Mouse (Mus musculus): Measurements from ENCODE around the gene Tefm. TPM values are rescaled to one million over a fixed set of nuclear protein-coding genes. Genes with fewer than 3 reads are reported as not detected.

The Tefm gene
- polyA plus RNA-seq, 2 experiments from 2014 or later, result 25.7 to 28.8 TPM

DNA sequence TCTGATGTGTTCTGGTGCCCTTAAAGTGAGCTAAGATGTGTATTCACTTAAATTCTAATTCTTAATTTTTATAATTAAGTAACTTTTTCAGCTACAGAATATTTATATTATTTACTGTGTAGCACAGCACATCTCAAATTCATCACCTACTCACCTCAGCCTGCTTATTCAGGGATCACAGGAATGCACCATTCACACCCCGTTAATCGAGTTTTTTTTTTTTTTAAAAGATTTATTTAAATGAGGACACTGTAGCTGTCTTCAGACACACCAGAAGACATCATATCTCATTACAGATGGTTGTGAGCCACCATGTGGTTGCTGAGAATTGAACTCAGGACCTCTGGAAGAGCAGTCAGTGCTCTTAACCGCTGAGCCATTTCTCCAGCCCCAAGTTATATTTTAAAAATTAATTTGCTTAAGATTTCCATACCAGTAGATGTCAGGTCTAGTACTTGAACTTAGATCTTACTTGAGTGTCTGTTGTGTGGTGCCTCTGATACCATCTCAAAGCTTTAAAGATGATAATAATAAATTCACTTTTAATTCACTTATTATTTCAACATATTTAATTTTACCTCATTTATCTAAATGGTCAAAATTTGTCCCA is 51.3 kb downstream of the Tefm start:
- no peak for ATAC-seq

DNA sequence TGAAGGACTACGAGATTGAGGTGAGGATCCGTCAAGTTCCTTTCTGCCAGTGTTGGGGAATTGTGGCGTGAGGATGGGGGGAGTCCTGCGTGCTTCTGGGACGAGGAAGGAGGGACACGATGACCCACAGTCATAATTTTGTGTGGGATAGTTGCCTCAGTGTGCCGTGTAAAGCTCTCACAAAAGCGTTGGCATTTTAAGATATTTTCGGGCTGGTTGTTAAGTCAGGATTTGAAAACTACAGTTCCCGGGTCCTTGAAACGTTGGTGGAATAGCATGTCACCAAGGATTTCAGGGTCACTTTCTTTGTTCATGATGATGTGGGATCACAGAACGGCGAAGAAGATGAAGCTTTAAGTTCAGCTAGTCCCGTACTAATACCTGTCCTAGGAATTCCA is 52.2 kb downstream of the Tefm start:
- ATAC-seq, result no peak

DNA sequence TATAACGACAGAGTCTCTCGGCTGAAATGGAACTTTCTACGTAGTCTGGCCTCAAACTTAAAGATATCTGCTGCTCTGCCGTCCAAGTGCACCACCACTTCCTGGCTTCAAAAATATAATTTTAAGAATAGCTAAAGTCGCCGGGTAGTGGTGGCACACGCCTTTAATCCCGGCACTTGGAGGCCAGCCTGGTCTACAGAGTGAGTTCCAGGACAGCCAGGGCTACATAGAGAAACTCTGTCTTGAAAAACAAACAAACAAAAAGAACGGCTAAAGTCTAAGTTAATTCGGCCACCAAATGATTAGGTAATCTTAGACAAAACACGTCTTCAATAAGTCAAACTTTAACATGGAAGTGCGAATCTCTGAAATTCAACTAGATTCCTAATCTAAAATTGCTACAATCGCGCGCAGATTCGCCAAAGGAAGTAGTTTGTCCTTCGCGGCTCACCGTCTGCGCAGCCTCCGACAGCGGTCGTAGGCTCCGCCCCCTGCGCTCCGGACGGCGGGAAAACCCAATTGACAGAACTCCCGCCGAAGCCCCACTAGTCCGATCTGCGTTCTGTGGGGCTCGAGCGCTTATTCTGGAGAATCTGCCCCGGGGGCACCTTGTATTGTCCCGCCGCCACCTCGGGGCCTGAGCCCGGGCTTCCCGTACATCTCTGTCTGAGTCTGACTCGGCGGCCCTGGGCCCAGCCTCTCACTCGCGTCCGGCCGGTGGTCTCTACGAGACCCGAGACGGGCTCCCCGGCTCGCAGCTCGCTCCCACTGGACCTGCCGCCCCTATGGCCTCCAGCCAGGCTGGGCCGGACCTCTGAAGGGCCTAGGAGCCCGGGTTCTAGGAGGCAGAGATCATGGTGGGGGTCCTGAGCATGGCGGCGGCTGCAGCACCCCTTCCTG is 52.8 kb downstream of the Tefm start, which contains the start of gene Atad5:
Gene Atad5 (plus strand): TSS at position 484 of the 900 bp plus-strand sequence.
- peak; percentile 62 for ATAC-seq

DNA sequence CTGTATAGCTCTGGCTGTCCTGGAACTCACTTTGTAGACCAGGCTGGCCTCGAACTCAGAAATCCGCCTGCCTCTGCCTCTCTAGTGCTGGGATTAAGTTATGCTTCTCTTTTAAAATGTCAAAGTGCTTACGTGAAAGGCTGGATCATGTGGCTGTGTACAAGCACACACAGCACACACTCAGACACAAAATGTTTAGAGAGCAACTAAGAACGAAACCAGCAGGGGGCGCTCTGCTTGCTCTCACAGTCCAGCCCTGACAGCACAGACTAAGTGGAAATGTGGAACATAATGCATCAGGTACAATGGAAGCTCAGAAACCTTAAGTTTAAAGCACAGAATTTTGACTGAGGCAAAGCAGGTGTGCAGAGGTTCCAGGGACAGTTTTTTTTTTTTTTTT is 55.1 kb downstream of the Tefm start:
- ATAC-seq, result peak; percentile 74

Other genes with a start within 250 kb of the Tefm start
- gene Utp6, start 179.8 kb downstream of the Tefm start, polyA plus RNA-seq (2017; shearing (Covaris generic)), result 10 to 100 TPM; 37.9 to 38.9 TPM
- 10 to 100 TPM; 31.1 to 45.8 TPM for gene Suz12, start 149.1 kb downstream of the Tefm start, polyA plus RNA-seq (2017; shearing (Covaris generic))
- gene Crlf3, start 61.2 kb downstream of the Tefm start, polyA plus RNA-seq (2017; shearing (Covaris generic)), result 100 to 1,000 TPM; 125 to 169 TPM
- gene Atad5, start 52.8 kb downstream of the Tefm start, polyA plus RNA-seq (2017; shearing (Covaris generic)), result 1 to 10 TPM; 4.1 to 4.3 TPM
- under 1 TPM in 1 of 2 experiments, not detected in 1; 0.54 TPM for gene Adap2, start 11.9 kb upstream of the Tefm start, polyA plus RNA-seq (2017; shearing (Covaris generic))
- gene Rnf135, start 41.7 kb upstream of the Tefm start, polyA plus RNA-seq (2017; shearing (Covaris generic)), result 1 to 10 TPM; 8.1 to 9.5 TPM
- 10 to 100 TPM; 23.8 to 29.7 TPM for gene Rhot1, start 66.8 kb upstream of the Tefm start, polyA plus RNA-seq (2017; shearing (Covaris generic))
- gene Rhbdl3, start 158.7 kb upstream of the Tefm start, polyA plus RNA-seq (2017; shearing (Covaris generic)), result under 1 TPM; 0.17 to 0.48 TPM
- 10 to 100 TPM in 1 of 2 experiments, 1 to 10 TPM in 1; 9.3 to 17.7 TPM for gene 5730455P16Rik, start 235.9 kb upstream of the Tefm start, polyA plus RNA-seq (2017; shearing (Covaris generic))
- gene Zfp207, start 241.1 kb upstream of the Tefm start, polyA plus RNA-seq (2017; shearing (Covaris generic)), result 100 to 1,000 TPM; 296 to 314 TPM